Mouse (Mus musculus) heart, embryonic 14.5 days (tissue): ENCODE results near the gene Iqcb1. TPM values are rescaled to one million over a fixed set of nuclear protein-coding genes. Genes with fewer than 3 reads are reported as not detected.

Experiments
- ATAC-seq: fragments of 200-750 bp; cut with Nextera tagmentation; 2 replicates; pipeline ENCODE4 v1.8.0; 2017; ENCODE audit warnings: low read depth, moderate TSS enrichment; ENCODE audit not compliant: insufficient number of reproducible peaks, insufficient read depth, low FRiP score
- H3K27ac ChIP-seq, 2 experiments: fragments of 200-500 bp in 1 of 2; fragments of 300-500 bp in 1 of 2; sonication (generic) in 1 of 2; replicated peaks in 1 of 2; 2 replicates each; pipeline ENCODE4 v1.5.1; 2012 to 2014; ENCODE audit warnings: low read depth in 2 of 2, low read length in 2 of 2, control low read depth in 1 of 2, mild to moderate bottlenecking in 1 of 2, mixed read lengths in 1 of 2; ENCODE audit not compliant: control insufficient read depth in 1 of 2, insufficient read depth in 1 of 2
- H3K27me3 ChIP-seq: fragments of 300-500 bp; sonication (generic); 2 replicates; pipeline ENCODE4 v1.6.1; 2014; ENCODE audit warnings: mild to moderate bottlenecking, low read length, control low read depth; ENCODE audit not compliant: control insufficient read depth, insufficient read depth
- H3K36me3 ChIP-seq: fragments of 300-500 bp; sonication (generic); 2 replicates; pipeline ENCODE4 v1.6.1; 2014; ENCODE audit warnings: mild to moderate bottlenecking, control low read depth, low read length, mixed read lengths; ENCODE audit not compliant: control insufficient read depth, insufficient read depth
- H3K4me1 ChIP-seq, 2 experiments: fragments of 200-500 bp in 1 of 2; fragments of 300-500 bp in 1 of 2; sonication (generic) in 1 of 2; 2 replicates each; pipeline ENCODE4 v1.6.1; 2012 to 2014; ENCODE audit warnings: low read length in 2 of 2, control low read depth in 1 of 2, mixed read lengths in 1 of 2; ENCODE audit not compliant: control insufficient read depth in 2 of 2, insufficient read depth in 2 of 2
- H3K4me2 ChIP-seq: fragments of 300-500 bp; sonication (generic); 2 replicates; pipeline ENCODE4 v1.6.1; 2014; ENCODE audit warnings: mild to moderate bottlenecking, low read length
- H3K4me3 ChIP-seq, 2 experiments: fragments of 200-500 bp in 1 of 2; fragments of 300-500 bp in 1 of 2; sonication (generic) in 1 of 2; 2 replicates each; pipeline ENCODE4 v1.5.1; 2012 to 2014; ENCODE audit warnings: low read length in 2 of 2, mild to moderate bottlenecking in 2 of 2, control low read depth in 1 of 2, low read depth in 1 of 2, moderate library complexity in 1 of 2; ENCODE audit not compliant: control insufficient read depth in 1 of 2, insufficient read depth in 1 of 2
- H3K9ac ChIP-seq: fragments of 300-500 bp; sonication (generic); 2 replicates; pipeline ENCODE4 v1.6.1; 2014; ENCODE audit warnings: mild to moderate bottlenecking, low read length
- H3K9me3 ChIP-seq: fragments of 300-500 bp; sonication (generic); 2 replicates; pipeline ENCODE4 v1.6.1; 2016; ENCODE audit warnings: low read length, control low read depth; ENCODE audit not compliant: control insufficient read depth
- WGBS: fragments of 180-500 bp; shearing (Covaris S2); extraction: QIAGEN DNeasy Blood & Tissue Kit; methylation state at CpG from one replicate; pipeline ENCODE4 v1.1.7; 2014; 5-methylcytosine and 5-hydroxymethylcytosine counted together
- microRNA-seq: library from miRNA; unstranded; fragments of <30 nt; microRNA quantifications from one replicate; pipeline ENCODE4, GENCODE M21; 2016
- polyA plus RNA-seq: library from polyadenylated mRNA; unstranded; fragments of >200 nt; fragmentation: Nextera tagmentation; extraction: Ambion mirVana; gene quantifications from 2 replicates; pipeline ENCODE4 v1.2.1, GENCODE M21; 2014

Iqcb1 gene
- polyA plus RNA-seq, 1 experiment from 2014 or later = 23.9 TPM

- H3K4me3 ChIP-seq = no peak overlapping the region
- H3K36me3 ChIP-seq = peaks cover 91% of the 10 kb centered on the region
- H3K9ac ChIP-seq = no peak overlapping the region
- no peak overlapping the region for H3K27ac ChIP-seq
- H3K4me1 ChIP-seq = no peaks in the 10 kb centered on the region
- ATAC-seq = no peak
- no peak overlapping the region for H3K4me2 ChIP-seq
- H3K9me3 ChIP-seq = no peaks in the 10 kb centered on the region
- whole genome bisulfite sequencing = 80% methylated on average over 3 of the region's 3 CpGs
- H3K27me3 ChIP-seq = no peaks in the 10 kb centered on the region
Measured at GRCm38 (mm10) chr16:36920410-36920809, 92.2 kb downstream of the Iqcb1 start.

GRCm38 (mm10) chr16:36921067-36921613 lies 93.0 kb downstream of the Iqcb1 start:
- Histone ChIP-seq H3K27me3 (no peaks in the 10 kb centered on the region), H3K27ac (no peak overlapping the region), H3K36me3 (peaks cover 91% of the 10 kb centered on the region), H3K4me2 (no peak overlapping the region), H3K4me3 (no peak overlapping the region), H3K9ac (no peak overlapping the region), H3K9me3 (no peaks in the 10 kb centered on the region), H3K4me1 (no peaks in the 10 kb centered on the region)
- no peak for ATAC-seq
- WGBS = 85% methylated on average over 8 of the region's 8 CpGs

DNA sequence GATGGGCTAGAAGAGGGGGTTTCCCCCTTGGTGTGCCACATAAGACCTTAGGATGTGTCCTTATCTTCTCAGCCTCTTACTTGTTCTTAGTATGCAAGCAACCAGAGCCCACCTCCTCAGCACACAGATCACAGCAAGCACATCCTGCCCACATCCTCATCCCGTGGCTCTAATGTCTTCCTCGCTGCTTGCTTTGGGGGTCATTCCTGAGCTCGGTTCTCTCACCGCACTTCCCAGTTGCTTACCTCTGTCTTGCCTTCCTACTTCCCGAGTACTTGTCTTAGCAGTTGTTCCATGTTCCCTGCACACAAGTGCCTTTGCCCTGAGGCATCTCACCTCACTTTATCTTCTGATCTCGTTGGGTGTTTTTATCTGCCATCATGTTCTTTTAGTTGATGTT lies 93.8 kb downstream of the Iqcb1 start:
- Histone ChIP-seq H3K4me1 (no peaks in the 10 kb centered on the region), H3K4me3 (no peak overlapping the region), H3K36me3 (peaks cover 92% of the 10 kb centered on the region), H3K9ac (no peak overlapping the region), H3K27me3 (no peaks in the 10 kb centered on the region), H3K4me2 (no peak overlapping the region), H3K27ac (no peak overlapping the region), H3K9me3 (no peaks in the 10 kb centered on the region)
- WGBS = 85% methylated on average over 6 of the region's 6 CpGs
- no peak for ATAC-seq

Small RNAs within 50 kb of the gene (microRNA-seq; reads per million reads assigned to microRNA genes)
- not detected for gene Gm22617

Other genes with a start within 250 kb of the Iqcb1 start
- gene Cd86, start 162.3 kb upstream of the Iqcb1 start, polyA plus RNA-seq = 1.2 and 1.3 TPM in 2 replicates
- gene Ildr1, start 134.4 kb upstream of the Iqcb1 start, polyA plus RNA-seq = 0.09 TPM in 1 of 2 replicates, not detected in the other
- gene Slc15a2, start 43.4 kb upstream of the Iqcb1 start, polyA plus RNA-seq = 0.42 and 2.1 TPM in 2 replicates
- 0.53 and 1.2 TPM in 2 replicates for gene Eaf2, start 46.6 kb downstream of the Iqcb1 start, polyA plus RNA-seq
- 61.4 and 73.8 TPM in 2 replicates for gene Golgb1, start 46.8 kb downstream of the Iqcb1 start, polyA plus RNA-seq
- gene Hcls1, start 106.6 kb downstream of the Iqcb1 start, polyA plus RNA-seq = 2.3 and 3.4 TPM in 2 replicates
- gene Fbxo40, start 162.1 kb downstream of the Iqcb1 start, polyA plus RNA-seq = 12.5 and 13.0 TPM in 2 replicates
- 4.4 and 4.7 TPM in 2 replicates for gene Polq, start 183.4 kb downstream of the Iqcb1 start, polyA plus RNA-seq